Mouse (Mus musculus) yolk sac, embryonic 10.5 days (tissue): ENCODE results near the gene Slc30a5.
"Not testable (repeated sequence)": the region's sequence is repeated elsewhere in the genome, so short reads cannot be mapped to it uniquely, and the experiment has no call there.

Experiments
- DNase-seq: peaks from one replicate; pipeline ENCODE4 v3.0.0-alpha.2; 2017; ENCODE audit warnings: low spot score

Slc30a5 gene

DNA sequence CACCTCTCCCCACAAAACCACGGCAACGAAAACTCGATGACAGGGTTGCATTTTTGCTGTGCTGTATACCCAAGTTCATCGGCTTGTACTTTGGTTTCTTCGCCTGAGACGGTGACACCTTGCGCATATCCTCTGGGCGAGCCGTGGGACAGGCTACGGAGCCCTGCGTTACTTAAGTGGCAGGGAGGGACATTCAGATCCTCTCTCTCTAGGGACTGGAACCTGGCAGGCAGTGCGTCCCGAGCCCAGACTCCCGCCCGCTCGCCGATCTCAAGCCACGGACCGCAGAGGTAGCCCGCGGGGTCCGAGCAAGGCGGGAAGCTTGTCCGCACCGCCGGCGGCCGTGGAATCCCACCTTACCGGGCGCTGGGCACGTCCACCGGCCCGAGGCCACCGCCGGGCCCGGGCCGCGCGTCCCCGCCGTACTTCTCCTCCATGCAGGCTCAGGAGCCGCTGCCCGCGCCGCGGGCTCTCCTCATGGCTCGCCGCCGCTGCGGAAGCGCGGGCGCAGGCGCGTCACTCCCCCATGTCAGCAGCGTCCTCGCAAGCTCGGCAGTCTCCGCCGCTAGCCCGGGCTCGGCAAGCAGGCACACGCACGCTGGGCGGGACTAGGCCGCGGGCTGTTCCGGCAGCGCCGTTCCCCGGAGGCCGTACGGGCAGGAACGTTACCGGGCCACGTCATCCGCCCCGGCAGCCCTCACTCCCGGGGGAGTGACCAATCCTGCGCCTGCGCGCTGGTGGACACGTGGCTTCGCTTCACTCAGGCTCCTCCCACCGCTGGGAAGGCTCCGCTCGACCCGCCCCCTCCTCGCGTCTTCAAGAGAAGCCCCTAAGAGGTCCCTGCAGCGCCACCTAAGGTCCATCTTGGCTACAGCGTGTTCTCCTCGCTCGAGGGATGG, at the start of gene Slc30a5:
Slc30a5 (minus strand) TSS at position 687 of the 899 bp plus-strand sequence.
- peak; percentile 99 for DNase-seq

DNA sequence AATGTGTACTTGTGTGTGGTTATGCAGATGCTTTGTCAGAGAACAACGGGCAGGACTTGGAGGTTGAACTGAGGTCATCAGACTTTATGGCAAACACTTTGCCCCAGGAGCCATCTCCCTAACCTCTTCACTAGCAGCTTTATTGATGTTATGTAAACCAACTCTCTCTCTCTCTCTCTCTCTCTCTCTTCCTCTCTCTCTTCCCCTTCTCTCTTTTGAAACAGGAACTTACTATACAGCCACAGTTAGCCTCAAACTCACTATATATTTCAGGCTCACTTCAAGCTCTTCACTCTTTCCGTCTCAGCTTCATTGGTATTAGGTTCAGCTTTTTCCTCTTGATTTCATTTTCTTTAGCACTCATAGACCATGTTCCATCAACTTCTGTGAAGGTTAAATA, 48.7 kb upstream of the Slc30a5 start:
- no peak for DNase-seq

DNA sequence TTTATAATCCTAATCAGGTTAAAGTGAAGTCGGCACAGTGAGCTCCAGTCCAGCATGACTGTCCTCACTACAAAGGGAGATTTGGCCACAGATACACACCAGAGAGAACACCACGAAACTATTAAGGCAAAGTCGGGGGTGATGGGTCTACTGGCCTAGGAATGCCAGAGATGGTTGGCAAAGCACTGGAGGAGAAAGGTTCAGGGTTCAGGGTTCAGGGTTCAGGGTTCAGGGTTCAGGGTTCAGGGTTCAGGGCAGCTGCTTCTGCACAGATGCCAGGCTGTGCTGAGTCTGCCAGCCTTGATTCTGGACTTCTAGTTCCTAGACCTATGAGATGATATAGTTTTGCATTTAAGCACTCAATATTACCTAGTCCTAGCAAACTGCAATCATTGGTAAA, 46.6 kb upstream of the Slc30a5 start:
- no peak for DNase-seq

DNA sequence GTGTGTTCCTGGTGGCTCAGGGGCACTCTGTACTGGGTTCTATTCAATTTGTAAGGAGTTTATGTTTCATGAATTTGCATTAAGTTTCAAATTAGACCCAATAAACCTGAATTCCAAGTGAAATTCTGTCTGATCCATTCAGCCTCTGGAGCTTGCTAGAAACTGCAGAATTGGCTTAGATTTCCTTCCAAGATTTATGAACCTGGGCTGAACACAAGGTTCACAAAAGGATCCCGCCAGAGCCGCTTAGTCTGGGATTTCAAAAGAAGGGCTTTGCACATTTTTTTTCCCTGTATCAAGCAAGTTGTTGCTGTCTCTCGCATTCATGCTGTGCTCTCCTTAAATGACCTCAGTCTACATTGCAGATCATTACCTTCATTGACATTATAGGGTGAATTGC, 46.1 kb upstream of the Slc30a5 start:
- no peak for DNase-seq

DNA sequence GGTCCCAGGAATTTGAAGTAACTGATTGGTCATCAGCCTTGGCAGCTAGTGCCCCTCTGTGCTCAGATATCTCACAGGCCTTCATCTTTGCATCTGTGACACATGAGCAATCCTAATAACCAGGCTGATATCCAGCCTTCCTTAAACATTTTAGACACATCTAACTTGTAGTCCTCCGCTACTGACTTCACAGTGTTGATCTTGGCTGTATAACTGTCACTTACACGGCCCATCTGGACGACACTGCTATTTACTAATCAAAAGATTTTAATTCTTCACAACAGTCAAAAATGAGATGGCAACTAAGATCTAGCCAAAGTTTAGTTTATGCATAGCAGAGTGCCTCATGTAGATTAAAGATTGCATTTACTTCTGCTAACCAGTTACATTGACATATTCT, 45.0 kb upstream of the Slc30a5 start:
- no peak for DNase-seq

DNA sequence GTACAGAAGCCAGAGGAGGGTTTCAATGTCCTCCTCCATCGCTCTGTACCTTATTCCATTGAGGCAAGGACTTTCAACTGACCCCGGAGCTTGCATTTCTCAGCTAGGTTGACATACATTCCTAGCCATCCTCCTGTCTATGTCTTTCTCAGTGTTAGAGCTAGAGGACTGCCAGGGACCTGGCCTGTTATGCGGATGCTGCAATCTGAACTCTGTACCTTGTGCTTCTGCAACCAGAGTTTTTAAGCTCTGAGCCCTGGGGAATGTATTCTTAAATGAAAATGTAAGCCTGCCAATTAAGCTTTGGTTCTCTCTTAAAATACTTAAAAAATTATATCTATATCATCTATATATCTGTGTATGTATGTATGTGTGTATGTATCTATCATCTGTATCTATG, 44.5 kb upstream of the Slc30a5 start:
- DNase-seq: no peak

DNA sequence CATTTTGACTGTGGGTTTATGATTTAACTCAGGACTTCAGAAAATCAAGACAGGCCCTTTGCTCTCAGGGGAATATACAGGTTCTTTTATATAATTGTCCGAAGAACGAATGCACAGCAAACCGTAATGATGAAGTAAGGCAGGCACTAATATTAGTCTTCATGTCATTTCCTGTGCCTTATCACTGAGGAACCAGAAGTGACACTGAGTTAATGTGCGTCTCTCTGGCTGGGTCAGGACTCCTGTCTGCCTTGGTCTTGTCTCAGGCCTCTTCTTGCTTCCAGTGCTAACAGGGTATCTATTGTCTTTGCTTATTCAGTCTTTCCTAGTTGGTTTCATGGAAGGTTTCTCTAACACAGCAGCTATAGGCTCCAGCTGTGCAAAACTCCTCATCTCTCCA, 41.9 kb upstream of the Slc30a5 start:
- DNase-seq: no peak

DNA sequence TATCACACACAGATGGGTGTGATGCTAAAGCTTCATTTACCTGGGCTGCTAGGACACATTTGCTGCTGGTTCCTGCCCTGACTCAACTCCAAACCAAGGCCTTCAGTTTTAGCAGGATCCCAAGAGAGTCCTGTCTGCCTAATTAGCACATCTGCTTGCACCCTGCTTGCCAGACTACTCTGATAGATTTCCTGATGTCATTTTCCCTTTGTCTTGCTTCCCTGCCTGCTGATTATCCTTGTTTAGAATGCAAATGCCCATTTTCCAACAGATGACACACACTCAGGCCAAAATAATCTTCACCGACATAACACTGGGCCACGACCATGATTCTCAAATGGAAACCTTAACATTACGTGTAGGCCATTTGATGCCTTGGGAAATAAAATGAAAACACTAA, 41.4 kb upstream of the Slc30a5 start:
- DNase-seq: no peak

DNA sequence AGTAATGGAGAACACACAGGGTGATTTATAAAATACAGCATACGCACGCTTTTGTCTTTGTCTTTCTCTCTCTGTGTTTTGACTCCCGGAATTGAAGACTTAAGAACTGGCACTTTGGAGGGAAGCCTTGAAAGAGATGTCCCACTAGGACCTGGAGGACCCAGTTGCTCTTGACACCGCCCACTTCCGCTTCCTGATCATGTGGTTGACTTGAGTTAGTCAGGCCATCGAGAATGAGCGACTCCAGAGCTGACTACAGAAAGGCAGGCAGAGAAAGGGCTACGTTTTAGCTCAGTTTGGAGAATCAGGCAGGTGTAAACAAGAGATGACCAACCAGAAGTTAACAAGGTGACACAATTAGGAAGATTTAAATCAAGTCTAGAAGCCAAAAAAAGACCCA, 40.3 kb upstream of the Slc30a5 start:
- DNase-seq: no peak

DNA sequence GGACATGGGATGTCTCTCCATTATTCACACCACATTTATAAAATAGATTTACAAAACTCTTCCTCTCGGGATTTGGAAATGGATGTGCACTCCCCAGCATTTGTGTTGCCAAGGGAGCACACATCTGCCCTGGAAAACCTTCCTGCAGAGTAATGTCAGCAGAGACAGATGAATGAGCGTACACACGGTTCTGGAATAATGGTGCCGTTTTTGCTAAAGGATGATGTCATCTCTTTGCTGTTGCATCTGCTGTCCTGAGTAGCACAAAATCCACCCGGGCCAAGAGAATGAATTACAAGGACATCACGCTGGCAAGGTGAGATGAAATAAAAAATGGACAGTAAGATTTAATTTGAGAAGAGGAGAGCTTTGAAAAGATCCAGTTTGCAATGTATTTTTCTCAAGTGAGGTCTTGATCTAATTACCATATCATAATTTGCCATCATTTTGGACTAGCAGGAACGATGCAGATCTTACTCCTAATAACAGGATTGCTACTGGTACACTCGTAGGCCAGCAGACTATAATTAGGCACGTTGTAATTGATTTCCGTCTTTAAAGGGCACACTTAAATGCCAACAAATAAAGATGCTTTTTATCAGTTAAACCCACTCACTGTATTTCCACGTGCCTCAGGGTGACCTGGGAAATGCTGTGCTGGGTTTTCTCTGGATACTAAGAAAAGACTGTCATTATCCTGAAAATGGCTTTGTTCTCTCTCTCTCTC, 38.4 kb upstream of the Slc30a5 start:
- DNase-seq: no peak

DNA sequence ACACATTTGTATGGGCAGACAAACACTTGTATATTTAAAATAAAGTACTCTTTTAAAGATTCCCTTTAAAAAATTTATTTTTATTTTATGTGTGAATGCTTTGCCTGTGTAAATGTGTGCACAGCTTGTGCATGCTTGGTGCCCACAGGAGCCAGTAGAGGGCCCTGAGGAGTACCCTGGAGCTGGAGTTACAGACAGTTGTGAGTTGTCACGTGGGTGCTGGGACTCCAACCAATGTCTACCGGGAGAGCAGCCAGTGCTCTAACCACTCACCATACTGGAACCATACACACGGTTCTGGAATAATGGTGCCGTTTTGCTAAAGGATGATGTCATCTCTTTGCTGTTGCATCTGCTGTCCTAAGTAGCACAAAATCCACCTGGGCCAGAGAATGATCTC, 36.6 kb upstream of the Slc30a5 start:
- DNase-seq: no peak

DNA sequence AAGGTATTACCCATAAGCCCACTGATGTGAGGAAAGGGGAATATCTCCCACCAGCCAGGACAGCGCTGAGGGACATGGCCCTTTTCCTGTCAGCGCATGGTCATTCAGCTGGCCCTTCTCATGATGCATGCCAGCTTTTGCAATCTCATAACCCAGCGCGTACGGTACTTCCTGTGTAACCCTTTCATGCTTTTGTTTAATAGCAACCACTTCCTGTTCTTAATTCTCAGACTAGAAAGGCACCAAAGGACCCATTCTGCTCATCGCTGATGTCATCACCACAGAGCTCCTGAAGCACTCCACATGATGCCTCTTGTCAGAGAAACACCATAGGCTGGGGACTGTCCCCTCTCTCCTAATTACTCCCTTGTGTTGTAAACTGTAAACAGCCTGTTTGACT, 33.1 kb upstream of the Slc30a5 start:
- no peak for DNase-seq

DNA sequence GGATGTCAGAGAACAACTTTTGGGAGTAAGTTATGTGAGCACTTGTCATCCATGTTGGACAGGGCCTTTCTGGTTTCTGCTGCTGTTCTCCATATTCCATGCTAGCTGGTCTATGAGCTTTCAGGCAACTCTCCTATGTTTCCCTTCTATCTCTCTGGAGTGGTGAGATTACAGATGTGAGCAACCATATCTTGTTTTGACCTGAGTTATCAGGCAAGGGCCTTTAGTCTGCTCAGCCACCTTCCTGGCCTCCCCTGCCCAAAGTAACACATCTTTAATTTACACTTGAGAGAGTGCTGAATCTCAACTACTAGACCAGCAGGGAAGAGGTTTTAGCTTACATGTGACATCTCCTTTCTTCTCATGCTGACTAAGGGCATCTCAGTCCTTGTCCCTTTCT, 32.5 kb upstream of the Slc30a5 start:
- no peak for DNase-seq

DNA sequence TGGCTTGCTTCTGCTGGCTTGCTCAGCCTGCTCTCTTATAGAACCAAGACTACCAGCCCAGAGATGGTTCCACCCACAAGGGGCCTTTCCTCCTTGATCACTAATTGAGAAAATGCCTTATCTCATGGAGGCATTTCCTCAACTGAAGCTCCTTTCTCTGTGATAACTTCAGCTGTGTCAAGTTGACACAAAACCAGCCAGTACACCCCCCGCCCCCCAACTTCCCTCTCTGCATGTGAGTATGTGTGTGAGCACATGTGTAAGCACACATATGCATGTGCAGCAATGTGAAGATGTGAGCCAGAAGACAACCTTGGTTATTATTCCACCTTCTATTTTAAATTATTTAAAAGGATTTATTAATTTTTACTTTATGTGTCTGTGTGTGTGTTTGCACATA, 30.7 kb upstream of the Slc30a5 start:
- DNase-seq: not testable (repeated sequence)

DNA sequence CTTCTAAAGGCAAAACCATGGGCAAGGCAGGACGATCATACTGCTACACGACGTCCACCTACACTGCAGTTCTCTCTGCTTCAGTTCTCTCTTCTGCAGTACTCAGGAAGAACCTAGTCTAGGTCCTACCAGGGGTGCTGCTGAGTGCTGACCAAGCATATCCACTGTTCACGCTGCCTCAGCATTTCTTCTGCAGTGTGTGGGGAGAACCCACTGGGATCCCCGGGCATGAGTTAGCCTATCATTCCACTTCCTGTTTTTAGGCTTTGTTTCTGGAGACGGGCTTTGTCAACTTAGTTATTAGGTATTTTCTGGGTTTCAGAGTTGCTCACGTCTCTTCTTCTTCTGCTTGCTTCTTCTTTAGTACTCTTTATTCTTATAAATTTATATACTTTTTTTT, 25.9 kb upstream of the Slc30a5 start:
- no peak for DNase-seq

DNA sequence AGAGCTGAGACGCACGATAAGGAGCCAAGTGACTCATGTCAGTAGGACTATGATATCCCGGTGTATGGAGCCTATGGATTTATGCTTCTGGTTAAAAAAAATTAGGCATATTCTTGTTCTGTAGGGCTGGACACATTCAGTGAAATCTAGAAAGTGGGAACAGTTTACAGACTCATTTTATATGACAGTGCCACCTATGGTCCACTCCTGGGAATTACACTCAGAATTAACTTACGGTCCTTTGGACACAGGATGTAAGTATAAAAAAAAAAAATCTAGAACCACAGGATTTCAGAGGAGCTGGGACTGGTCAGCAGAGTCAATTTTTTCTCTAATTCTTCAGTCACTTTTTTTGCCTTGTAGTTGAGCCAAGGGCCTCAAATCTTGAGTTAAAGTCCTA, 20.9 kb upstream of the Slc30a5 start:
- DNase-seq: no peak

DNA sequence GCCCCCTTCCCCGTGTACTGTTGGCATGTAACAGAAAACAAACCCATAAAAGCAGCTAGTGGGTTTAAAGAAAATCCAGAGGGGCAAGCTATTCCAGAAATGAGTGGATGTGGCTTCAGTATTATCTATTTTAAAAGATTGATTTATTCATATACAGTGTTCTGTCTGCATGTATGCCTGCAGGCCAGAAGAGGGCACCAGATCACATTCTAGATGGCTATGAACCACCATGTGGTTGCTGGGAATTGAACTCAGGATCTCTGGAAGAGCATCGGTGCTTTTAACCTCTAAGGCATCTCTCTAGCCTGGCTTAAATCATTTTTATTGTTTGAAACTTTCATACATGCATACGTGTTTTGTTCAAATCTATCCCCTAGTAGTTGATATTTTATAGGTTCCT, 19.9 kb upstream of the Slc30a5 start:
- no peak for DNase-seq

DNA sequence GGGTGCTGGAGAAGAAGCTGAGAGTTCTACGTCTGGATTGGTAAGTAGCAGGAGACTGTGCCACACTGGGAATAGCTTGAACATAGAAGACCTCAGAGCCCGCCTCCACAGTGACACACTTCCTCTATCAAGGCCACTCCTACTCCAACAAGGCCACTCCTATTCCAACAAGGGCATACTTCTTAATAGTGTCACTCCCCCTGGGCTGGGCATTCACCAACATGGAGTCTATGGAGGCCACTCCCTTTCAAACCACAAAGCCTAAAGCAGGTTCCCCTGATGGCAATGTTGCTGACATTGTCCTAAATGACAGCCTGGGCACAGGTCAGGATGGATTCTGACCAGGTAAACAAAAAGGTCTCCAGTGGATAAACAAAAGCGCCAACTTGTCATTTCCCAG, 15.9 kb upstream of the Slc30a5 start:
- no peak for DNase-seq

DNA sequence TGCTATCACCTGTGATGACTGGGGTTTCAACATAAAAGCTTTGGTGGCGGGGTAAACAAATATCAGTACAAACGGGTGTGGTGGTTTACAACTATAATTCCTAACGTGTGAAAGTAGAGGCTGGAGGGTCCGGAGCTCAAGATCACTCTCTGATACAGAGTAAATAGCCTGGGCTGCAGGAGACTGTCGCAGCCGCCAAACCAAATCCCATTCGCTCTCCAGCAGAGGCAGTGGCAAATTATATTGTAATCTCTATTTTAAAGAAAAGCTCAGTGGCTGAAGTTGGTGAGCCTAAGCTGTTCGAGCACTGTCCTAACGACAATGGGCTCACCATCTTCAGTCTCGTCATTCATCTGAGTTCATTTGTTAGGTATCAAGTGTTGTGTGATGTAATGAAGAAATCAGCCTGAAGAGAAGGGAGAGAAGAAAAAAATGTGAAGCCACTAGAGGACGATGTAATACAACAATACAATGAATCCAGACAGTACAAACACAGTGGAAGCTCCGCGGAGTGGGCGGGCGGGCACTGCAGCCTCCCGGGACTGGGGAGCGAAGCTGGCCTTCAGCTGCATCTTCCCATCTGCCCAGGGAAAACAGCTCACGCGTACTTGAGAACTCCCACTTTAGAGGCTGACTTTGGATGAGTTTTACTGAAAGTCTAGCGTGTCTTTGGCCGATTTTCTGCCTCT, 13.8 kb upstream of the Slc30a5 start:
- no peak for DNase-seq

DNA sequence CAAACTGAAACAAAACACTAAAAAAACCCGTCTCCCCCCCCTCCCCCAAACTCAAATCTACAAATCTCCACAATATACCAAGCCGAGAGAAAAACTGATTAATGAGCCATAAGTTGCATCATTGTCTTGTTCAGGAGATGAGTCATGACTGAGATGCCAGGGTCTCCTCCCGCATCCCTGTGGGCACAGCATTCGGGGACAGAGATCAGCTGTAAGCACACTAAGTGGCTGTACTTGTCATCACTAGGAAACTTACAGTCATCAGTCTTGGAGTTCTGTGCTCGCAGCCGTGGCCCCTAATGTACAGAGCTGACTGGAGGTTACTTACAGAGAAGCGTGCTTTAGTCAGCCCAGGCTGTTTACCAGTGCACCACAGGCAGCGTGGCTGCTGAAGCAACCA, 13.0 kb upstream of the Slc30a5 start:
- DNase-seq: no peak

DNA sequence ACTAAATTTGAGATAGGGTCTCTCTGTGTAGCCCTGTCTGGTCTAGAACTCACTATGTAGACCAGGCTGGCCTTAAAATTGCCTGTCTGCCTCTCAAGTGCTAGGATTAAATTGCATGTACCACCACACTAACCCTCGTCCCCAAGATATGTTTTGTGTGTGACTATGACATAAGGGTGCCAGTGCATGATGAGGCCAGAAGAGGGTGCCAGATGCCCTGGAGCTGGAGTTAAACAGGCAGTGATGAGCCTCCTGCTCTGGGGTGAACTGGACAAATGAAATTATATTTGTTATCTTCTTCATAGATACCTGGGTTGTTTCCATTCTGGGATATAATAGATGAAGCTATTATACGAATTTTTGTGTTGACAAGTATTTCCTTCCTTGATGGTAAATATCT, 10.7 kb upstream of the Slc30a5 start:
- DNase-seq: no peak

DNA sequence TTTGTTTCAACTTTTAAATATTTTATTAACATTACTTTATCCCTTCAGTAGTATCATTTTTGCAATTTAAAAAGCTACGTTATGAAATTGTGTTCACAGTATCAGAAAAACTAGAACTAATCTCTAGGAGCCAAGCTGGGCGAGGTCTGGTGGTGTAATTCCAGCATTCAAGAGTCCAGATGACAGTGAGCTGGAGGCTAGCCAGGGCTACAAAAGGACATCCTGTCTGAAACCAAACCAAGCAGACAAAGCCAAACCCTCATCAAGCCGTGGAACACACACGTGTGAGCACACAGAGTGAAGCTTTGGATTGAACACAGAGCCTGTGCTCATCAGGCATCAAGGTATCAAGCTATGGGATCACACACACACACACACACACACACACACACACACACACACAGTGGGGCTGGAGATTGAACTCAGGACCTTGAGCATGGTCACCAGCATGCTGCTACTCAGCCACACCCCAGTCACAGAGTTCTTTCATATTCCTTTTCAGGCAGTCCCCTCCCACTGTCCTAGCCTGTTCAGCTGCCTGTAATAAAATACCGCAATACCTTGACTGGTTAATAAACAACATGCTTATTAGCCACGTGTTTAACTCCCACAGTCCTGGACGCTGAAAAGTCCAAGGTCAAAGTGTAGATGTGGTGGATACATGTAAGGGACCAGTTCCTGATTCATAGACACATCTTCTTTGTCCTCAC, 9.9 kb upstream of the Slc30a5 start:
- DNase-seq: peak; percentile 11
